Mouse (Mus musculus) heart, adult 18-20 months (tissue): Measurements from ENCODE around the gene Tiam1. TPM values are rescaled to one million over a fixed set of nuclear protein-coding genes. Genes with fewer than 3 reads are reported as not detected.

ENCODE experiments used
- DNase-seq, 2 experiments: peaks; one replicate each; pipeline ENCODE4 v3.0.0; 2021 to 2022; ENCODE audit warnings: mixed read lengths in 1 of 2
- total RNA-seq, 2 experiments: library from RNA; stranded (reverse); gene quantifications; 2 replicates each; pipeline ENCODE4 v1.2.3; 2021

The Tiam1 gene
- total RNA-seq, 2 experiments from 2014 or later = 8.1 to 8.5 TPM

- peak; percentile 29 to 38 for DNase-seq
Observed at GRCm38 (mm10) chr16:89912686-89913375, 230.7 kb downstream of the Tiam1 start.

GRCm38 (mm10) chr16:89909393-89910068 lies 234.0 kb downstream of the Tiam1 start:
- DNase-seq = no peak

- DNase-seq = no peak
Observed at GRCm38 (mm10) chr16:89907651-89908050, 235.9 kb downstream of the Tiam1 start.

- DNase-seq = no peak
Observed at GRCm38 (mm10) chr16:89906909-89907308, 236.7 kb downstream of the Tiam1 start.

GRCm38 (mm10) chr16:89905730-89906305 lies 237.8 kb downstream of the Tiam1 start:
- no peak for DNase-seq

GRCm38 (mm10) chr16:89904121-89904520 lies 239.4 kb downstream of the Tiam1 start:
- DNase-seq = no peak

GRCm38 (mm10) chr16:89902578-89903304 lies 240.8 kb downstream of the Tiam1 start:
- no peak for DNase-seq

GRCm38 (mm10) chr16:89900681-89901080 lies 242.9 kb downstream of the Tiam1 start:
- DNase-seq = no peak

GRCm38 (mm10) chr16:89899192-89899591 lies 244.4 kb downstream of the Tiam1 start:
- no peak for DNase-seq

GRCm38 (mm10) chr16:89898299-89898625 lies 245.3 kb downstream of the Tiam1 start:
- DNase-seq = no peak

GRCm38 (mm10) chr16:89897547-89898298 lies 245.8 kb downstream of the Tiam1 start:
- DNase-seq = peak in 1 of 2 experiments; percentile 32

GRCm38 (mm10) chr16:89896885-89897546 lies 246.6 kb downstream of the Tiam1 start:
- DNase-seq = peak; percentile 29 to 61

- DNase-seq = peak in 1 of 2 experiments; percentile 4
Observed at GRCm38 (mm10) chr16:89896392-89896791, 247.2 kb downstream of the Tiam1 start.

GRCm38 (mm10) chr16:89895283-89895682 lies 248.3 kb downstream of the Tiam1 start:
- no peak for DNase-seq

- DNase-seq = peak; percentile 56 to 62
Observed at GRCm38 (mm10) chr16:89894816-89895215, 248.8 kb downstream of the Tiam1 start.

- DNase-seq = no peak
Observed at GRCm38 (mm10) chr16:89890515-89891189, 252.9 kb downstream of the Tiam1 start.

- DNase-seq = peak in 1 of 2 experiments; percentile 2
Observed at GRCm38 (mm10) chr16:89889890-89890462, 253.6 kb downstream of the Tiam1 start.

GRCm38 (mm10) chr16:89886561-89886960 lies 257.0 kb downstream of the Tiam1 start:
- no peak for DNase-seq

- no peak for DNase-seq
Observed at GRCm38 (mm10) chr16:89885661-89886060, 257.9 kb downstream of the Tiam1 start.

- no peak for DNase-seq
Observed at GRCm38 (mm10) chr16:89883897-89884296, 259.7 kb downstream of the Tiam1 start.
